ENCODE assay signal across 8 mouse cellular contexts in the genomic region with DNA sequence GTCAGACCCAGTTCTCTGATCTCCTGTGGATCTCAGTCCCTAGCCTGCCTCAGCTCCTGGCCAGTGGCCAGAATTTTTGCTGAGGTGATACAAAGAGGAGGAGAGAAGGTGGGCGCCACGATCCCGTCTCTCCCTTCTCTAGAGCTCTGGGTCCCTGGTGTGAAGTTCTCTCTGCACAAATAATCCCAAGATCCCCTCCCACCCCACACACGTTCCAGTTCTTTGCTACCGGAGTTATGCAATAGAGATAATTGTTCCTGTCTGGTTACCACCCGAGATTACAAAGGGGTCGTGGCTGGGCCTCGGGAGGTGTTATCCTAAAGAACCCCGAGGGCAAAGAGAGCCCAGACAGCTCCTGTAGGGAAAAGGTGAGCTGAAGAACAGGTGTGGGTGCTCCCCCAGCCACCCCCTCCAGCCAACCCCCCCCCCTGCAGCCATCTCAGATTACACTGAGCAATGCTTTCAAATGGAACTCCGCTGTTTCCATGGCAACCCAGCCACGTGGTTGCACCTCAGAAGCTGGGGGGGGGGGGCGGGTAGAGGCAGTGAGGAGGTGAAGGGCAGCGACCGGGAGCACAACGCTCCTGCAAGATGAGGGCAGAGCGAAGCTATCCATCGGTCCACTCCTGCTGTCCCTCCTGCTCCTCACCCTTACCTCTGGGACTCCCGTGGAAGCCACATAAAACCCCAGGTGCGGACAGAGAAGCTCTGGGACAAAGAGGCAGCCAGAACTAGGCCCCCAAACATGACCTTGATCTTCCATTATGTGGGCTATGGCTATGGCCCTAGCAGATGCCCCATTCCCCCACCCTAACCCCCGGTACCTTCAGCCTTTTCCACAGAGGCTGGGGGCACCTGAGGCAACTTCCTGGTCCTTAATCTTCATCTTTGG.
DNase-seq lines count a peak whose midpoint lies in the region; ATAC-seq lines count a peak whose summit lies in the region.

No protein-coding gene starts in this region.

- H3K27ac ChIP-seq in midbrain, embryonic 13.5 days = peak overlapping the region; percentile 99

- peak; percentile 5; the same call in 1 of the 2 replicates for ATAC-seq in midbrain, embryonic 13.5 days
- no peak for ATAC-seq in erythroblast, adult 5-6 weeks (replicated peaks; ENCODE audit: low FRiP score, poor library complexity, severe bottlenecking)

- H3K4me2 ChIP-seq in midbrain, embryonic 13.5 days (replicated peaks) = peak overlapping the region; percentile 54

- H3K27me3 ChIP-seq in midbrain, embryonic 13.5 days = 0 out of 2 replicates have a peak, but pooled peaks cover 3% of the 10 kb centered on the region

- no peaks in the 10 kb centered on the region for H3K9me3 ChIP-seq in midbrain, embryonic 13.5 days

- H3K36me3 ChIP-seq in midbrain, embryonic 13.5 days = no peaks in the 10 kb centered on the region

- H3K4me1 ChIP-seq in midbrain, embryonic 13.5 days (replicated peaks) = peaks cover 100% of the 10 kb centered on the region

- DNase-seq in left cerebral cortex, adult 18-20 months (ENCODE audit: low spot score in 2 of 2) = peak; percentile 71 to 72
- no peak for DNase-seq in left cerebral cortex, adult 11 months (ENCODE audit: low spot score)
- DNase-seq in cerebellum, adult 8-10 months = peak; percentile 61
- DNase-seq in forelimb bud, embryonic 11.5 days (ENCODE audit: low read depth, low spot score) = peak; percentile 90
- peak; percentile 52 to 67 for DNase-seq in layer of hippocampus, postnatal 10 days (ENCODE audit: low spot score in 2 of 2)
- peak; percentile 68 for DNase-seq in thymus, postnatal 4 days

- H3K9ac ChIP-seq in midbrain, embryonic 13.5 days (replicated peaks) = peak overlapping the region; percentile 60

- 3% methylated on average over 20 of the region's 20 CpGs for WGBS in midbrain, embryonic 13.5 days

- peak overlapping the region; percentile 13; the same call in 1 of the 2 replicates for H3K4me3 ChIP-seq in midbrain, embryonic 13.5 days (replicated peaks)
